Mouse (Mus musculus) forebrain, embryonic 14.5 days (tissue): ENCODE measurements around the gene Olfr1346. TPM values are rescaled to one million over a fixed set of nuclear protein-coding genes. Genes with fewer than 3 reads are reported as not detected.

ENCODE experiments used
- polyA plus RNA-seq: library from polyadenylated mRNA; unstranded; fragments of >200 nt; fragmentation: Nextera tagmentation; extraction: Ambion mirVana; gene quantifications from 2 replicates; pipeline ENCODE4 v1.2.1, GENCODE M21; 2014

Olfr1346 gene
- polyA plus RNA-seq, 1 experiment from 2014 or later: not detected

Other genes with a start within 250 kb of the Olfr1346 start
- not detected in 2 replicates for gene Zscan5b, start 244.8 kb upstream of the Olfr1346 start, polyA plus RNA-seq
- not detected in 2 replicates for gene Epp13, start 214.4 kb upstream of the Olfr1346 start, polyA plus RNA-seq
- 11.7 and 13.5 TPM in 2 replicates for gene Zfp667, start 180.5 kb upstream of the Olfr1346 start, polyA plus RNA-seq
- 7.7 and 12.2 TPM in 2 replicates for gene Zfp583, start 135.8 kb upstream of the Olfr1346 start, polyA plus RNA-seq
- 1.7 and 2.7 TPM in 2 replicates for gene Gm3854, start 123.3 kb upstream of the Olfr1346 start, polyA plus RNA-seq
- gene Zfp78, start 103.8 kb upstream of the Olfr1346 start, polyA plus RNA-seq: 4.5 and 5.9 TPM in 2 replicates
- gene Zfp28, start 83.8 kb upstream of the Olfr1346 start, polyA plus RNA-seq: 15.8 and 18.4 TPM in 2 replicates
- 3.0 and 3.5 TPM in 2 replicates for gene Smim17, start 68.4 kb upstream of the Olfr1346 start, polyA plus RNA-seq
- gene Gm20715, start 56.8 kb upstream of the Olfr1346 start, polyA plus RNA-seq: not detected in 2 replicates
- 0.14 TPM in 1 of 2 replicates, not detected in the other for gene Olfr1344, start 28.4 kb upstream of the Olfr1346 start, polyA plus RNA-seq
- gene Olfr1336, start 10.9 kb upstream of the Olfr1346 start, polyA plus RNA-seq: not detected in 2 replicates
- gene Olfr5, start 19.8 kb downstream of the Olfr1346 start, polyA plus RNA-seq: not detected in 2 replicates
- gene Olfr1347, start 32.7 kb downstream of the Olfr1346 start, polyA plus RNA-seq: not detected in 2 replicates
- not detected in 2 replicates for gene Olfr1348, start 41.6 kb downstream of the Olfr1346 start, polyA plus RNA-seq
- gene Olfr1349, start 55.8 kb downstream of the Olfr1346 start, polyA plus RNA-seq: not detected in 2 replicates
- not detected in 2 replicates for gene Olfr1350, start 97.7 kb downstream of the Olfr1346 start, polyA plus RNA-seq
- gene Zim1, start 229.3 kb downstream of the Olfr1346 start, polyA plus RNA-seq: 4.3 and 6.5 TPM in 2 replicates